Mouse (Mus musculus) midbrain, embryonic 11.5 days (tissue): ENCODE results near the gene Ang2. TPM values are rescaled to one million over a fixed set of nuclear protein-coding genes. Genes with fewer than 3 reads are reported as not detected.

Source experiments
- ATAC-seq: fragments of 200-750 bp; cut with Nextera tagmentation; 2 replicates; pipeline ENCODE4 v1.8.0; 2017; ENCODE audit warnings: moderate TSS enrichment, moderate library complexity; ENCODE audit not compliant: low FRiP score
- DNase-seq: peaks from one replicate; pipeline ENCODE4 v3.0.0; 2015; ENCODE audit warnings: low spot score; ENCODE audit errors: missing footprints
- H3K27ac ChIP-seq: fragments of 300-500 bp; sonication (generic); 2 replicates; pipeline ENCODE4 v1.5.1; 2014; ENCODE audit warnings: low read depth, low read length
- H3K27me3 ChIP-seq: fragments of 300-500 bp; sonication (generic); 2 replicates; pipeline ENCODE4 v1.6.1; 2014; ENCODE audit warnings: mild to moderate bottlenecking, low read length, moderate library complexity, mixed read lengths; ENCODE audit not compliant: control insufficient read depth, insufficient read depth
- H3K36me3 ChIP-seq: fragments of 300-500 bp; sonication (generic); 2 replicates; pipeline ENCODE4 v1.6.1; 2014; ENCODE audit warnings: mild to moderate bottlenecking, low read length, moderate library complexity, mixed read lengths; ENCODE audit not compliant: control insufficient read depth, insufficient read depth
- H3K4me1 ChIP-seq: fragments of 300-500 bp; sonication (generic); 2 replicates; pipeline ENCODE4 v1.6.1; 2014; ENCODE audit warnings: low read length; ENCODE audit not compliant: control insufficient read depth, insufficient read depth
- H3K4me2 ChIP-seq: fragments of 300-500 bp; sonication (generic); 2 replicates; pipeline ENCODE4 v1.6.1; 2014; ENCODE audit warnings: mild to moderate bottlenecking, moderate library complexity
- H3K4me3 ChIP-seq: fragments of 300-500 bp; sonication (generic); 2 replicates; pipeline ENCODE4 v1.5.1; 2014; ENCODE audit warnings: low read depth, low read length
- H3K9ac ChIP-seq: fragments of 300-500 bp; sonication (generic); 2 replicates; pipeline ENCODE4 v1.6.1; 2014; ENCODE audit warnings: low read length
- H3K9me3 ChIP-seq: fragments of 300-500 bp; sonication (generic); 2 replicates; pipeline ENCODE4 v1.6.1; 2016; ENCODE audit warnings: low read length; ENCODE audit not compliant: control insufficient read depth
- WGBS: fragments of 180-500 bp; shearing (Covaris S2); extraction: QIAGEN DNeasy Blood & Tissue Kit; methylation state at CpG from one replicate; pipeline ENCODE4 v1.1.7; 2014; 5-methylcytosine and 5-hydroxymethylcytosine counted together
- polyA plus RNA-seq: library from polyadenylated mRNA; unstranded; fragments of >200 nt; fragmentation: Nextera tagmentation; extraction: Ambion mirVana; gene quantifications from 2 replicates; pipeline ENCODE4 v1.2.1, GENCODE M21; 2014

The Ang2 gene
- polyA plus RNA-seq, 1 experiment from 2014 or later, result not detected

- H3K4me2 ChIP-seq, result no peak overlapping the region
- DNase-seq, result no peak
Measured at GRCm38 (mm10) chr14:51157072-51157471, 41.9 kb downstream of the Ang2 start.

GRCm38 (mm10) chr14:51156736-51157068 is 42.2 kb downstream of the Ang2 start:
- no peaks in the 10 kb centered on the region for H3K36me3 ChIP-seq
- H3K27ac ChIP-seq, result no peak overlapping the region
- H3K9me3 ChIP-seq, result no peaks in the 10 kb centered on the region
- no peaks in the 10 kb centered on the region for H3K4me1 ChIP-seq
- H3K4me2 ChIP-seq, result no peak overlapping the region
- H3K4me3 ChIP-seq, result no peak overlapping the region
- DNase-seq (no peak), ATAC-seq (no peak)
- H3K9ac ChIP-seq, result no peak overlapping the region
- WGBS, result 90% methylated on average over 4 of the region's 4 CpGs
- H3K27me3 ChIP-seq, result no peaks in the 10 kb centered on the region

More at GRCm38 (mm10) chr14:51157072-51157471, 41.9 kb downstream of the Ang2 start:
- no peak overlapping the region for H3K4me3 ChIP-seq
- H3K27me3 ChIP-seq, result no peaks in the 10 kb centered on the region
- no peak for ATAC-seq
- no peak overlapping the region for H3K9ac ChIP-seq
- no peak overlapping the region for H3K27ac ChIP-seq
- no peaks in the 10 kb centered on the region for H3K36me3 ChIP-seq
- 85% methylated on average over 1 of the region's 1 CpGs for WGBS
- no peaks in the 10 kb centered on the region for H3K9me3 ChIP-seq
- no peaks in the 10 kb centered on the region for H3K4me1 ChIP-seq

DNA sequence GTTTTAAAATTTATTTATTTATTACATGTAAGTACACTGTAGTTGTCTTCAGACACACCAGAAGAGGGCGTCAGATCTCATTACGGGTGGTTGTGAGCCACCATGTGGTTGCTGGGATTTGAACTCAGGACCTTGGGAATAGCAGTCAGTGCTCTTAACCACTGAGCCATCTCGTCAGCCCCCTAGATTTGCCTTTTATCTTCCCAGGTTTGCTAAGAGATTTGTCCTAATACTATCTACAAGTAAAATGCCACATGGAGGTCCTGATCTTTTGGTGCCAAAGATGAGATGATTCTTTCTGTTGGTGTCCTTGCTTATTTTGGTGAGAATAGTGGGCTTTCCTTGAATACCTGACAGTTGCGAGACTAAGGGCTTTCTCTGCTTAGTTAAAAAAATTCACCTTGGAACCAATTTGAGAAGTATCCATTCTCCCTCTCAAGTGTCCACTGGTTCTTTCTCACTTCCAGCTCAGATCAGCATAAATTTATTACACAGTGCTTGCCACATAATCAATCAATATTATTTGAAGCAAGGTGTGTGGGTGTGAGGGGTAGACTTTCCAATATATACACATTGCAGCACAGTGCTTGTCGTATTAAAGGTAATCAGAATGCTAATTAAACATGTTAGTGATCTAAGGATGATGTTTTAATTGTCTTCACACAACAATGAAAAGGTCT is 42.8 kb downstream of the Ang2 start:
- 85% methylated on average over 5 of the region's 5 CpGs for WGBS
- ATAC-seq (no peak), DNase-seq (no peak)
- Histone ChIP-seq H3K9me3 (no peaks in the 10 kb centered on the region), H3K27ac (no peak overlapping the region), H3K36me3 (no peaks in the 10 kb centered on the region), H3K9ac (no peak overlapping the region), H3K27me3 (no peaks in the 10 kb centered on the region), H3K4me3 (no peak overlapping the region), H3K4me2 (no peak overlapping the region), H3K4me1 (no peaks in the 10 kb centered on the region)

DNA sequence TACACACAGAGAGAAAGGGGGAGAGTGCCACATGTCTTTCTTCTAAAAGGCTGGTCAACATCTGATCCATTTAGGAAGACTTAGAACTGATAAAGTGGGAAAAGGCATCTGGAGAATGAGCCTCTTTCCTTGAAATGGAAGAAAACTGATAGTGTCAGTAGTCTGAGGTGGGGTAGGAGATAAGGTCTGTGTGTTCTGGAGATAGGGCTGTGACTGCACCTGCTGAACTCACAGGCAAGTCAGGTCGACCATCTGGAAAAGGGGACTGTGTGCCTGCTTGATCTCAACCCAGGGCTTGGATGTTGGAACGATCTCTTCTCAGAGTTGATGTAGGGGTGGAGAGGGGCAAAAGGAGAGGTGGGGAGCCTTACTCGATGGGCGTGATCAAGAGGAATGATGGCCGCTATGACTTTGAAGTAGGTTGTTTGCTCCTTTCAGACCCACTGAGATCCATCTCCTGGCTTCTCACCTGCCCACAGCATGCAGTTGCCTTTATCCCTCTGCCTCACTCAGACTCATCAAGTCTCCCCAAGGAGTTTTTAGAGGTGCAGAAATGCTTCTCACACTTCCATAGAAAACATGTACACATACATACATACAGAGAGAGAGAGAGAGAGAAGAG is 46.6 kb downstream of the Ang2 start:
- 83% methylated on average over 5 of the region's 5 CpGs for WGBS
- DNase-seq, result no peak

DNA sequence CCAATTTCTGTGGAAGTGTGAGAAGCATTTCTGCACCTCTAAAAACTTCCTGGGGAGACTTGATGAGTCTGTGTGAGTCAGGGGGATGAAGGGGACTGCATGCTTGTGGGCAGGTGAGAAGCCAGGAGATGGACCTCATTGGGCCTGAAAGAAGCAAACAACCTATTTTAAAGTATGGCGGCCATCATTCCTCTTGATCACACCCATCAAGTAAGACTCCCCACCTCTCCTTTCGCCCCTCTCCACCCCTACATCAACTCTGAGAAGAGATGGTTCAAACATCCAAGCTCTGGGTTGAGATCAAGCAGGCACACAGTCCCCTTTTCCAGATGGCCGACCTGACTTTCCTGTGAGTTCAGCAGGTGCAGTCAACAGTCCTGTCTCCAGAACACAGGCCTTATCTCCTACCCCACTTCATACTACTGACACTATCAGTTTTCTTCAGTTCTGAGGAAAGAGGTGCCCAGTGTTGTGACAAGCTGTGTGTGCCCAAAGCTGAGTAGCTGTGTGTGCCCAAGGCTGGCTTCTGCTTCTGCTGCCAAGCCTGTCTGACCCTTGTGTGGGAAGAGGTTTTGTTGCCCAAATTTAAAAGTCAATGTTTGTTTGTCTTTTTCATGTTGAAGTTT is 48.6 kb downstream of the Ang2 start:
- Histone ChIP-seq H3K4me3 (no peak overlapping the region), H3K4me1 (peaks cover 2% of the 10 kb centered on the region; the same call in 1 of the 2 replicates), H3K9me3 (no peaks in the 10 kb centered on the region), H3K27ac (no peak overlapping the region), H3K27me3 (no peaks in the 10 kb centered on the region), H3K4me2 (no peak overlapping the region), H3K36me3 (no peaks in the 10 kb centered on the region), H3K9ac (no peak overlapping the region)
- no peak for DNase-seq
- 86% methylated on average over 3 of the region's 3 CpGs for WGBS
- ATAC-seq, result no peak

More for the DNA sequence above, 46.6 kb downstream of the Ang2 start:
- ATAC-seq, result no peak
- Histone ChIP-seq H3K9ac (no peak overlapping the region), H3K27ac (no peak overlapping the region), H3K4me1 (no peaks in the 10 kb centered on the region), H3K27me3 (no peaks in the 10 kb centered on the region), H3K4me2 (no peak overlapping the region), H3K9me3 (no peaks in the 10 kb centered on the region), H3K36me3 (no peaks in the 10 kb centered on the region), H3K4me3 (no peak overlapping the region)

DNA sequence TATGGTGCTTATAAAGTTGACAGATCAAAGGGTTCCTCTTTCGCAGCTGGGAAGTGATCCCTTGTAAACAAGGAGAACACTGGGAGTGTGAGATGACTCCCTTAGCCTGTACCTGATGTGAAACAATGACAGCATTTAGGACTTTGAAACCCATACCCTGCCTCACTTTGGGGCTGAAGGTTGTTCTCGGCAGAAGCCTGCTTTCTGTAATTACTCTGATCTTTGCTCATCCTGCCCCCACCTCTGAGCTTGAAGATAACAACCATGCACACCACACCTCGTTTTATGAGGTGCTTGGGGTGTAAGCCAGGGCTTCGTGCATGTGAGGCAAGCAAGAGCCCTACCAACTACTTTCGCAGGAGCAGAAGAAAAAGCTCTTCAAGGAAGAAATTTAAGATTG is 49.8 kb downstream of the Ang2 start:
- H3K27ac ChIP-seq, result no peak overlapping the region
- ATAC-seq (no peak), DNase-seq (no peak)
- H3K27me3 ChIP-seq, result no peaks in the 10 kb centered on the region
- no peak overlapping the region for H3K4me3 ChIP-seq
- WGBS, result 77% methylated on average over 5 of the region's 5 CpGs
- H3K4me1 ChIP-seq, result peaks cover 2% of the 10 kb centered on the region; the same call in 1 of the 2 replicates
- H3K9ac ChIP-seq, result no peak overlapping the region
- H3K36me3 ChIP-seq, result no peaks in the 10 kb centered on the region
- no peak overlapping the region for H3K4me2 ChIP-seq
- no peaks in the 10 kb centered on the region for H3K9me3 ChIP-seq

GRCm38 (mm10) chr14:51148006-51148405 is 50.9 kb downstream of the Ang2 start:
- Histone ChIP-seq H3K4me1 (peaks cover 2% of the 10 kb centered on the region; the same call in 1 of the 2 replicates), H3K27ac (no peak overlapping the region), H3K4me3 (no peak overlapping the region), H3K9ac (no peak overlapping the region), H3K9me3 (no peaks in the 10 kb centered on the region), H3K4me2 (no peak overlapping the region), H3K36me3 (no peaks in the 10 kb centered on the region), H3K27me3 (no peaks in the 10 kb centered on the region)
- DNase-seq (no peak), ATAC-seq (no peak)
- WGBS, result 83% methylated on average over 3 of the region's 3 CpGs

- WGBS, result 43% methylated on average over 2 of the region's 2 CpGs
- Histone ChIP-seq H3K9me3 (no peaks in the 10 kb centered on the region), H3K4me1 (peaks cover 2% of the 10 kb centered on the region; the same call in 1 of the 2 replicates), H3K27ac (no peak within 1 kb of the TSS), H3K4me2 (no peak within 1 kb of the TSS), H3K27me3 (no peaks in the 10 kb centered on the region), H3K36me3 (no peaks in the 10 kb centered on the region), H3K9ac (no peak within 1 kb of the TSS), H3K4me3 (no peak within 1 kb of the TSS)
- ATAC-seq (no peak), DNase-seq (no peak)
Measured at GRCm38 (mm10) chr14:51146685-51147084, 52.3 kb downstream of the Ang2 start, which contains the start of gene Rnase1. Rnase1 (minus strand) TSS chr14:51146785.

- H3K4me3 ChIP-seq, result no peak overlapping the region
- ATAC-seq (no peak), DNase-seq (no peak)
- H3K4me1 ChIP-seq, result peaks cover 2% of the 10 kb centered on the region; the same call in 1 of the 2 replicates
- H3K27ac ChIP-seq, result no peak overlapping the region
- no peaks in the 10 kb centered on the region for H3K27me3 ChIP-seq
- no peak overlapping the region for H3K9ac ChIP-seq
- H3K4me2 ChIP-seq, result no peak overlapping the region
- H3K9me3 ChIP-seq, result no peaks in the 10 kb centered on the region
- 89% methylated on average over 6 of the region's 6 CpGs for WGBS
- H3K36me3 ChIP-seq, result no peaks in the 10 kb centered on the region
Measured at GRCm38 (mm10) chr14:51145521-51145920, 53.4 kb downstream of the Ang2 start.
